Mouse (Mus musculus) liver, postnatal 0 days (tissue): ENCODE results near the gene Scfd1.

Experiments
- CTCF ChIP-seq: sonication (generic); IDR thresholded peaks from 2 replicates; pipeline ENCODE4 v1.5.1; 2016; ENCODE audit warnings: antibody characterized with exemption, low read depth
- EP300 ChIP-seq: IDR thresholded peaks from 2 replicates; pipeline ENCODE4 v1.6.1; 2016; ENCODE audit warnings: antibody characterized with exemption, low read depth, mild to moderate bottlenecking

- TF ChIP-seq CTCF, result no peak
- TF ChIP-seq EP300, result no peak
Measured at GRCm38 (mm10) chr12:51346121-51346520, 31.2 kb upstream of the Scfd1 start.
